Mouse (Mus musculus) intestine, postnatal 0 days (tissue): ENCODE data around the gene Six1. TPM values are rescaled to one million over a fixed set of nuclear protein-coding genes. Genes with fewer than 3 reads are reported as not detected.
"Not testable (repeated sequence)": the region's sequence is repeated elsewhere in the genome, so short reads cannot be mapped to it uniquely, and the experiment has no call there.

Source experiments
- ATAC-seq: fragments of 200-750 bp; cut with Nextera tagmentation; 2 replicates; pipeline ENCODE4 v1.8.0; 2017; ENCODE audit warnings: mild to moderate bottlenecking, moderate TSS enrichment, moderate library complexity
- H3K27ac ChIP-seq: fragments of 300-500 bp; sonication (generic); 2 replicates; pipeline ENCODE4 v1.5.1; 2014; ENCODE audit warnings: mild to moderate bottlenecking, low read depth, low read length, moderate library complexity
- H3K27me3 ChIP-seq: fragments of 300-500 bp; sonication (generic); replicated peaks from 2 replicates; pipeline ENCODE4 v1.6.1; 2014; ENCODE audit warnings: low read length, mixed read lengths; ENCODE audit not compliant: control insufficient read depth, insufficient read depth
- H3K36me3 ChIP-seq: fragments of 300-500 bp; sonication (generic); 2 replicates; pipeline ENCODE4 v1.6.1; 2014; ENCODE audit warnings: mild to moderate bottlenecking, moderate library complexity; ENCODE audit not compliant: control insufficient read depth, insufficient read depth
- H3K4me1 ChIP-seq: fragments of 300-500 bp; sonication (generic); replicated peaks from 2 replicates; pipeline ENCODE4 v1.6.1; 2014; ENCODE audit warnings: antibody characterized with exemption, low read length, mixed read lengths; ENCODE audit not compliant: control insufficient read depth, insufficient read depth
- H3K4me2 ChIP-seq: fragments of 300-500 bp; sonication (generic); replicated peaks from 2 replicates; pipeline ENCODE4 v1.6.1; 2014; ENCODE audit warnings: low read depth, mild to moderate bottlenecking, moderate library complexity
- H3K4me3 ChIP-seq: fragments of 300-500 bp; sonication (generic); 2 replicates; pipeline ENCODE4 v1.5.1; 2014; ENCODE audit warnings: low read depth, low read length
- H3K9ac ChIP-seq: fragments of 300-500 bp; sonication (generic); 2 replicates; pipeline ENCODE4 v1.6.1; 2014; ENCODE audit warnings: mild to moderate bottlenecking, low read depth, low read length
- H3K9me3 ChIP-seq: fragments of 300-500 bp; sonication (generic); 2 replicates; pipeline ENCODE4 v1.6.1; 2016; ENCODE audit warnings: mixed run types; ENCODE audit not compliant: control insufficient read depth
- CTCF ChIP-seq: sonication (generic); IDR thresholded peaks from 2 replicates; pipeline ENCODE4 v1.5.1; 2016; ENCODE audit warnings: low read depth, mild to moderate bottlenecking, control low read depth, antibody characterized with exemption, moderate library complexity
- WGBS: fragments of 180-500 bp; shearing (Covaris S2); extraction: QIAGEN DNeasy Blood & Tissue Kit; methylation state at CpG from one replicate; pipeline ENCODE4 v1.1.7; 2014; 5-methylcytosine and 5-hydroxymethylcytosine counted together
- polyA plus RNA-seq: library from polyadenylated mRNA; unstranded; fragments of >200 nt; fragmentation: Nextera tagmentation; extraction: Ambion mirVana; gene quantifications from 2 replicates; pipeline ENCODE4 v1.2.1, GENCODE M21; 2015

Gene Six1
- polyA plus RNA-seq, 1 experiment from 2014 or later, result not detected

- H3K9ac ChIP-seq, result no peak overlapping the region
- no peaks in the 10 kb centered on the region for H3K36me3 ChIP-seq
- H3K4me1 ChIP-seq, result no peaks in the 10 kb centered on the region
- H3K9me3 ChIP-seq, result no peaks in the 10 kb centered on the region
- 58% methylated on average over 3 of the region's 3 CpGs for WGBS
- TF ChIP-seq CTCF, result no peak
- no peak overlapping the region for H3K4me2 ChIP-seq
- H3K4me3 ChIP-seq, result no peak overlapping the region
- no peak overlapping the region for H3K27ac ChIP-seq
- no peak for ATAC-seq
- H3K27me3 ChIP-seq, result 0 out of 2 replicates have a peak, but pooled peaks cover 3% of the 10 kb centered on the region
Measured at GRCm38 (mm10) chr12:73020422-73020821, 33.3 kb downstream of the Six1 start.

GRCm38 (mm10) chr12:73018838-73019237, 34.8 kb downstream of the Six1 start:
- H3K4me2 ChIP-seq, result no peak overlapping the region
- H3K9me3 ChIP-seq, result no peaks in the 10 kb centered on the region
- ATAC-seq, result no peak
- H3K36me3 ChIP-seq, result no peaks in the 10 kb centered on the region
- H3K9ac ChIP-seq, result no peak overlapping the region
- H3K4me3 ChIP-seq, result no peak overlapping the region
- H3K27ac ChIP-seq, result no peak overlapping the region
- WGBS, result 75% methylated on average over 4 of the region's 4 CpGs
- 0 out of 2 replicates have a peak, but pooled peaks cover 3% of the 10 kb centered on the region for H3K27me3 ChIP-seq
- H3K4me1 ChIP-seq, result no peaks in the 10 kb centered on the region
- no peak for TF ChIP-seq CTCF

DNA sequence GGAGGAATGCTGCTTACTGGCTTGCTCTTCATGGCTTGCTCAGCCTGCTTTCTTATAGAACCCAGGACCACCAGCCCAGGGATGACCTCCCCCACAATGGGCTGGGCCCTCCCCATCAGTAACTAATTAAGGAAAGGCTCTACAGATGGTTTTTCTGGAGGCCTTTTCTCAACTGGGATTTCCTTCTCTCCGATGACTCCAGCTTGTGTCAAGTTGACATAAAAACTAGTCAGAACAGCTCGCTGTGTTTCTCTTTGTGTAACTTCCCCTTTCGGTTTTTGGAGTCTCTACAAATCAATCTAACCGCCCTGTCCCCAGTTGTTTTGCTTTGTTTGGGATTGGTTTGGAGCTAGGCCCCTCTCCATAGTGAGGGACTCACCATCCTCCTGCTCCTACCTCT, 37.5 kb downstream of the Six1 start:
- Histone ChIP-seq H3K9me3 (no peaks in the 10 kb centered on the region), H3K9ac (no peak overlapping the region), H3K27ac (no peak overlapping the region), H3K4me2 (no peak overlapping the region), H3K27me3 (0 out of 2 replicates have a peak, but pooled peaks cover 3% of the 10 kb centered on the region), H3K4me3 (no peak overlapping the region), H3K4me1 (no peaks in the 10 kb centered on the region), H3K36me3 (no peaks in the 10 kb centered on the region)
- no peak for TF ChIP-seq CTCF
- 86% methylated on average over 4 of the region's 4 CpGs for WGBS
- ATAC-seq, result no peak

DNA sequence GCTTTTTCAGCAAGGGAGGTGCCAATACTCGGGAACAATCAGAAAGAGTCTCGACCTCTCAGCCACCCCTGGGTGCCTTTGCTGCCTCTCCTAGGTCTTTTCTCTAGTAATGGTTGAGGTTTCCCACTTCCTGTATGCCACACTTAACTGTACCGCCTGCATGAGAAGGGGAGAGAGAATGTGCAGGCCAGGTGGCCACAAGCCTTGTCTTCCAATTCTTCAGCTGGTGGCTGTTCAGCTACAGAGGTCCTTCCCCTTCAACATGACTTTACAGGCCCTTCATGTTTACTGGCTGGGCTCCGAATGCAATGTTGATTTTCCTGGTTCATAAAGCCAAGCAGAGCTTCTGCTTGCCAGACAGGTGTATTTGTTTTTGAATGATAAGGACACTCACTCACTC, 39.4 kb downstream of the Six1 start:
- WGBS, result 68% methylated on average over 4 of the region's 4 CpGs

GRCm38 (mm10) chr12:73012824-73013223, 40.9 kb downstream of the Six1 start:
- WGBS, result 57% methylated on average over 5 of the region's 5 CpGs
- Histone ChIP-seq H3K4me3 (no peak overlapping the region), H3K9ac (no peak overlapping the region), H3K36me3 (no peaks in the 10 kb centered on the region), H3K4me2 (no peak overlapping the region), H3K4me1 (no peaks in the 10 kb centered on the region), H3K9me3 (no peaks in the 10 kb centered on the region), H3K27ac (no peak overlapping the region), H3K27me3 (0 out of 2 replicates have a peak, but pooled peaks cover 3% of the 10 kb centered on the region)
- no peak for TF ChIP-seq CTCF
- ATAC-seq, result no peak

More for the DNA sequence above, 39.4 kb downstream of the Six1 start:
- Histone ChIP-seq H3K9ac (no peak overlapping the region), H3K4me1 (no peaks in the 10 kb centered on the region), H3K9me3 (no peaks in the 10 kb centered on the region), H3K27me3 (0 out of 2 replicates have a peak, but pooled peaks cover 3% of the 10 kb centered on the region), H3K4me3 (no peak overlapping the region), H3K27ac (no peak overlapping the region), H3K36me3 (no peaks in the 10 kb centered on the region), H3K4me2 (no peak overlapping the region)
- TF ChIP-seq CTCF, result no peak
- no peak for ATAC-seq

DNA sequence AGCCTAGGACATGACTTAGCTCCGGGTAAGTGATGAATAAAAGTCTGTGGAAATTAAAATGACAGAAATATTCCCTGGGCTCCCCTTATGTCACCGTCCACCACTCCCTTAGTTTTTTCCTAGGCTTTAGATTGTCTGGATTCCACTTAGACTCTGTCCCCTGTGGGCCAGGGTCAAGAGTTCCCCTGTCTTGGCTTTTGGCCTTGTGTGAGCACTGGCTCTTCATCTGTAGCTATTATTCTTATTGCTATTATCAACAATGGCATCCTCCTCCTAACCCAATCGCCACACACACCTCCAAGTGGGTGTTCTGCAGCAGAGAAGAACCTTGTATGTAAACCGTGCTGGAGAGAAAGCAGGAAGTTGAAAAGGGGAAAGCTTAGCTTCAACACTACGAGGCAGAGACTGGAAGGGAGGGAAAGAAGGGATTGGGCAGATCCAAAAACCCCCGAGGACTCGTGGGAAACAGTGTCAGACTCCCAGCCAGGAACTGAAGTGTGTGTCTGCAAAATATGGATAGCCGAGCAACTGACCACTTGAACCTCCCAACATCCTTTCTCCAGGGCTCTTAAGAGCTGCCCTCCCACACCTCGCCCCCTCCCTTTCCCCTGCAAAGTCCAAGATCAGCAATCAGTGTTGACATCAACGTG, 41.4 kb downstream of the Six1 start:
- no peak for ATAC-seq
- H3K27me3 ChIP-seq, result 0 out of 2 replicates have a peak, but pooled peaks cover 3% of the 10 kb centered on the region
- no peaks in the 10 kb centered on the region for H3K36me3 ChIP-seq
- 38% methylated on average over 10 of the region's 10 CpGs for WGBS
- no peak for TF ChIP-seq CTCF
- H3K9ac ChIP-seq, result no peak overlapping the region
- H3K9me3 ChIP-seq, result no peaks in the 10 kb centered on the region
- no peaks in the 10 kb centered on the region for H3K4me1 ChIP-seq
- no peak overlapping the region for H3K4me2 ChIP-seq
- no peak overlapping the region for H3K27ac ChIP-seq
- no peak overlapping the region for H3K4me3 ChIP-seq

DNA sequence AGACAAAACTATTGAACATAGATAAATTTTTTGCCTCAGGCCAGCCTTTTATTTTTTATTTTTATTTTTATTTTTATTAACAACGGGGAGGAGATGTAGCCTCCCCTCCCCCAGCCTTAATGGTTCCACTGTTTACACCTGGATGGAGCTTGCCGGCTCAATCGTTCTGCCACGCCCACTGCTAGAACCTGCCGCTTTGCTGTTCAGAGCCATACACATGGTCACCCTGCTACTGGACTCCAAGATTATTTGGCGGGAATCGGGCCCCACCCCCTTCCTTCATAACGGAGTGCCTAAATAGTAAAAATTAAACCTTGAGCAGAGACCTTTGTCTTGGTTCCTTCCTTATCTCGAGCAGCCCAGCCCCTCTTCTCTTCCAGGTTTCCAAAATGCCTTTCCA, 50.8 kb downstream of the Six1 start:
- ATAC-seq, H3K4me2 ChIP-seq, H3K4me3 ChIP-seq, H3K9ac ChIP-seq, H3K27ac ChIP-seq, H3K4me1 ChIP-seq, H3K36me3 ChIP-seq, H3K9me3 ChIP-seq, H3K27me3 ChIP-seq: not testable (repeated sequence)
- WGBS, result 24% methylated on average over 9 of the region's 9 CpGs

DNA sequence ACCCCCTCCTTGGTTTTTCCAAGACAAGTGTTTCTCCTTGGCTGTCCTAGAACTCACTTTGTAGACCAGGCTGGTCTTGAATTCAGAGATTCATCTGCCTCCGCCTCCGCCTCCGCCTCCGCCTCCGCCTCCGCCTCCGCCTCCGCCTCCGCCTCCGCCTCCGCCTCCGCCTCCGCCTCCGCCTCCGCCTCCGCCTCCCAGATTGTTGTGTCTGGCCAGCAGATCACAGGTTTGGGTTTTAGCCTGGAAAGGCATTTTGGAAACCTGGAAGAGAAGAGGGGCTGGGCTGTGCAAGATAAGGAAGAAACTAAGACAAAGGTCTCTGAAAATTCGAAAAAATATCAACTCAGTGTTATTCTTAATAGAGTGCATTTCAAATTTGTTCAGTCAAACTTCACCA, 51.4 kb downstream of the Six1 start:
- not testable (repeated sequence) for H3K27ac ChIP-seq, H3K27me3 ChIP-seq, H3K4me1 ChIP-seq, H3K9ac ChIP-seq, H3K4me2 ChIP-seq, ATAC-seq, H3K36me3 ChIP-seq, H3K4me3 ChIP-seq, H3K9me3 ChIP-seq
- 36% methylated on average over 17 of the region's 17 CpGs for WGBS
